Mouse (Mus musculus) heart, adult 11 months (tissue): ENCODE measurements around the gene Ctu2.

Experiments used
- DNase-seq: peaks from one replicate; pipeline ENCODE4 v3.0.0; 2022

Gene Ctu2

GRCm38 (mm10) chr8:122451161-122451703 lies 24.7 kb upstream of the Ctu2 start:
- DNase-seq, result peak; percentile 98

DNA sequence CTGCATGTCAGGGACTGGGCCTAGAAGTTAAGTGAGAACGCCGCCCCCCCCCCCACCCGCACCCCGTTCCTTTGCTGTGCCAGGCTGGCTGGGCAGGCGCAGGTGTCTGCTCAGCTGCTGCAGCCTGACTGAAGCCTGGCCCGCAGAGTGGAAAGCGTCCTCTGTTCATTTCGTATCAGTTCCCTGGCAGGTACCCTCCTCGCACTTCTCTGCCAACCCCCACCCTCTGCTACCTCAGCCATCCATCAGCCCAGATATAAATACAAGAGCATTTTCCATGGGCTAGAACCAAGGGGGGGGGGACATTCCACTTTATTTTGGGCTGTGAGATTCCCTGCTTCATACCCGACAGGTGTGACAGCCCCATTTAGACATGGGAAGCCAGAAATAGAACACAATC lies 23.8 kb upstream of the Ctu2 start:
- DNase-seq, result peak; percentile 97

GRCm38 (mm10) chr8:122454409-122454808 lies 21.5 kb upstream of the Ctu2 start:
- no peak for DNase-seq

- DNase-seq, result no peak
Observed at GRCm38 (mm10) chr8:122457171-122457570, 18.8 kb upstream of the Ctu2 start.

GRCm38 (mm10) chr8:122459218-122459900 lies 16.6 kb upstream of the Ctu2 start:
- no peak for DNase-seq

- no peak for DNase-seq
Observed at GRCm38 (mm10) chr8:122459990-122460389, 16.0 kb upstream of the Ctu2 start.

DNA sequence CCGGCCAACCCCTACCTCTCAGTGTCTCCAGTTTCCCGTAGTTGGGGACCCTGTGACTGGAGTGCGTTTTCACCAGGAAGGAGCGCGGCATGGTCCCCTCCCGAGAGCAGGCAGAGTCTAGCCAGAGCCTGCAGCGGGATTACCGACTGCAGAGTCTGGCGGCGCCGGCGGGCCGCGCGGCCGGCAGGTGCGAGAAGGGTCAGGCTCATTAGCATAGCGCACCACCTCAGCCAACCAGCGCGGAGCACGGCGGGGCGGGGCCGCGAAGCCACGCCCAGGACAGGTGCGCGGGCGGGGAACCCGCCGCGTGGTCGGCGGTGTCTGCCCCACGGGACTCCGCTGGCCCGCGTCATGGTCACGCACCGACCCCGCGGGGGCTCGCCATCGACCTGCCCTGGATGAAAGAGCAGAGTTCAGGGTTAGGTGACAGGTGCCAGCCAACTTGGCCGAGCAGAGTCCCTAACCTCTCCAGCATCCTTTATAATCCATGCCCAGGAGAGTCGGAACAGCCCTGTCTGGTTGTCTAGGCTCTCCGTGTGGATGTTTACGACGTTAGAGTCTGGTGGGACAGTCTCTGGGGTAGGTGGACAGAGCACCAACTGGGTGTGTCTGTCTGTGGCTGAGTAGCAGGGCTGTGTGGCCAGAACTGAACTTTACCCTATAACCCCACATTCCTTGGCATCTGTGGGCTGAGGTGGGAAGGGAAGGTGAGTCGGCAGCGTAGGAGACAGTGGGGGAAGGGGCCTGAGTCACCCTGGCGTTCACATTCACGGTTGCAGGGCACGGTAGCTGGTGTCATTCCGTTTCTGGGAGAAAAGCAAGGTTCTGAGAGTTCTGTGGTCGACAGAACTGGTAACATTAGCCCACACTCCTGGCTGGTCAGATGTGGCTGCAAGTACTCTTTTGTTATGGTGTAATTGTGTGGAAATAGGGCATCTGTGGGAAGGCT lies 15.1 kb upstream of the Ctu2 start, which contains the start of gene Snai3:
Snai3 (minus strand) TSS at position 210 of the 949 bp plus-strand sequence.
- DNase-seq, result peak; percentile 95

DNA sequence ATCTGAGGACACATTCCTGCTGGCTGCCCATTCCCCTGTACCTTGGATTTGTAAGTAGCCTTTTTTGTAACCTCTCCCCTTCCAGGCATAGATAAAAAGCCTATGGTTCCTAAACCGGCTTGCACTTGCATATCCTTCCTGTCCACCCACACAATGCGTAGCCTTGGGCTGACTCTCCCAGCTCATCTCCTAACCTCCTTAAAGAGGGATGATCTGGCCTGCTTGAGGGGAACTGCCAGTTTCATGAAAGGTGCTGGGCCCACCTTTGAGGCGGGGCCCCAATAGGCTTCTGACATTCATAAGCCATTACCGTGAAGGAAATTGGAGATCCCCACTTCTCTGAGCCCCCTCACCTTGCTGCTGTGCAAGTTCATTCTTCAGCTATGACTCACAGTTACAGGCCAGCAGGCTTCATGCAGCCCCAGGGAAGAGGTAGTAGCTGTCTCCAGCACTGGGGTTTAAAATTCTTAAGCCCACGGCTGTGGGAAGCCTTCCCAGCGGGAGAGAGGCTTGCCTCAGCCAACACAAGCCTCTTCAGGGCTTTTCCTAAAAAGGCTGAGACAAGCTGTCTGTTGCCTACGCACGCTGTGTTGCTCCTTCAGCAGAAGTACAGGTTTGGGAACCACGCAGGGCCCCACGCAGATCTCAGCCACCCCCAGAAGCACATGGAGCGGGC lies 14.3 kb upstream of the Ctu2 start:
- no peak for DNase-seq

- no peak for DNase-seq
Observed at GRCm38 (mm10) chr8:122462510-122462909, 13.4 kb upstream of the Ctu2 start.

- peak; percentile 87 for DNase-seq
Observed at GRCm38 (mm10) chr8:122463651-122464640, 12.0 kb upstream of the Ctu2 start.

DNA sequence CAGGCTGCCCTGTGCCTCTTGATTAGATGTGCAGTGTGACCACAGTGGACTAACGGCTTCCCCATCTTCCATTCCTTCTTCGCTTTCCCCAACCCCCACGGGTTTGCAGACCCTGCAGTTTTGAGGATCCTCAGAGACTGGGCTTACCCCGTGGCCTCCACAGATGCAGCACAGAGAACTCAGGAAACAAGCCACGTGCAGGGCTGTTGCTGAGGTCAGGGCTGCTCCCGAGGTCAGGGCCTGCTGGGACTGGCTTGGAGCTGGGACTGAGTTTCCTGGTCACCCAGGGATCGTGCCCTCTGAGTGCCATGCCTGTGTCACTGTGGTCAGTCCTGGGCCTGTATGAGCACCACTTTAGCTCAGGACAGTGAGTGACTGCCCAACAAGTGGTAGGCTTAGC lies 11.0 kb upstream of the Ctu2 start:
- DNase-seq, result peak; percentile 89

DNA sequence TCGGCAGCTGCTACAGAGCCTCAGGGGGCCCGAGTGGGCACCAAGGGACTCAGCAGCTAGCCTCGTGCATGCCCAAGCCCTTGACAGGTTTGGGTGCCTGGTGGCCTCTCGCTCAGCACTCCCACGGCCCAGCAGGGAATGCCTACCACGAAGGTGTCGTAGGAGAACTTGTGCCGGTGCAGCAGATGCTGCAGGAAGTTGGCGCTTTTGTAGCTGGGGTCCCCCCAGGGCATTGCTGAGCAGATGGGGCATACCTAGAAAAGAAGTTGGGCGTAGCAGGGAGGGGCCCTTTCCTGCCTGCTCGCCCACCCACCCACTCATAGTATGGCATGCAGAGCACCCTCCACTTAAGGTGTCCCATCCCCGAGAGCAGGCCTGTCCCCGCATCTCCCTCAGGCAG lies 8.1 kb upstream of the Ctu2 start:
- no peak for DNase-seq

DNA sequence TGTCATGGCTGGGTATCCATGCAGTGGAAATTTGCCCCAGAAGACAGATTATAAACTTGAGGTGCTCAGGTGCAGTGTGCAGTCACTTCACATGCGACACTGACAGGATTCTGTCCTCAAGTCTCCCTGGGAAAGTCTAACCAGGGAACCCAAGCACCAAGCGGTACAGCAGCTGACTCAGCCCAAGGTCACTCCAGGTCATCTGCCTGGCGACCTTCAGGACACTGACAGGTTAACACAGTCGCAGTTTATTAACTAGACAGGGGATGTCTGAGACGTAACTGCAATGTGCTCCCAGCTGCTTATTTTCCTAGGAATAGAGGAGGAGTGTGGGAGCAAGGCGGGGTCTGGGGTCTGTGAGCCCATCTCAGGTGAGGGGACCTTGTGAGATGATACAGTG lies 6.5 kb upstream of the Ctu2 start:
- DNase-seq, result peak; percentile 87

DNA sequence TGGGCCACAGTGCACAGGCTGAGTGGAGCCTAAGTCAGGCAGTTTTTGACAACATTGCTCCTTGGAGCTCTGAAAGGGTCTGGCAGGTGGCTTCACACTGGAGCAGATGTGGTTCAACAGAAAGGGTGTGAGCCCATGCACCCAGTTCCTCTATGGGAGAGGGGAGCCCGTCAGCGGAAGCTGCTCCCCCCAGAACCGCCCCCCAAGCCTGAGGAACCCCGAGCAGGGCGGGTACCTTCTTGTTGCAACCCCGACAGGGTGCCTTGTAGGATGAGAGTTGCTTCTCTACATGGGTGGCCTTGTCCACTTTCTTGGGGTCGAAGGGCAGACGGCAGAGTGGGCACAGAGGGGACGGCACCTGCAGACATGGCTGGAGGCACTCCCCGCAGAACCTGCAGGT lies 6.0 kb upstream of the Ctu2 start:
- DNase-seq, result no peak

GRCm38 (mm10) chr8:122470691-122471090 lies 5.3 kb upstream of the Ctu2 start:
- DNase-seq, result no peak

GRCm38 (mm10) chr8:122473911-122474421 lies 2.0 kb upstream of the Ctu2 start:
- peak; percentile 95 for DNase-seq

GRCm38 (mm10) chr8:122474951-122475560 lies 887 bp upstream of the Ctu2 start:
- peak; percentile 97 for DNase-seq

DNA sequence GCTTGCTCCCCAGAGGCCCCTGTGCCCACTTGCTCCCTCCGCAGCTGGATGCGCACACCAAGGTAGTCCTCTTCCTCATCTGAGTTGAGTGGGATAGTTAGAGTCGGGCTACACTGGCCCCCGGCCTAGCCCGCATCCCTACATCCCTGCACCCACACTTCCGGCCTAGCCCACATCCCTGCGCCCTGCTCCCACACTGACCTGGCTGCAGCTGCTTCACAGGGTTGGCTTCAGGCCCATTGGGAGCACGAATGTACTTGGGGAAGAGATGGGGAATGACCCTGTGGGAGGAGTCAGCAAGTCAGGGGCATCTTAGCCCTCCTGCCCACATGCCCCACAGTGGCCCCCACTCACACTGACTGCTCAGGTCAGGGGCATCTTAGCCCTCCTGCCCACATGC lies 6.5 kb downstream of the Ctu2 start:
- DNase-seq, result peak; percentile 94

GRCm38 (mm10) chr8:122483877-122484276 lies 7.9 kb downstream of the Ctu2 start:
- DNase-seq, result no peak

GRCm38 (mm10) chr8:122484831-122485230 lies 8.9 kb downstream of the Ctu2 start:
- DNase-seq, result no peak

DNA sequence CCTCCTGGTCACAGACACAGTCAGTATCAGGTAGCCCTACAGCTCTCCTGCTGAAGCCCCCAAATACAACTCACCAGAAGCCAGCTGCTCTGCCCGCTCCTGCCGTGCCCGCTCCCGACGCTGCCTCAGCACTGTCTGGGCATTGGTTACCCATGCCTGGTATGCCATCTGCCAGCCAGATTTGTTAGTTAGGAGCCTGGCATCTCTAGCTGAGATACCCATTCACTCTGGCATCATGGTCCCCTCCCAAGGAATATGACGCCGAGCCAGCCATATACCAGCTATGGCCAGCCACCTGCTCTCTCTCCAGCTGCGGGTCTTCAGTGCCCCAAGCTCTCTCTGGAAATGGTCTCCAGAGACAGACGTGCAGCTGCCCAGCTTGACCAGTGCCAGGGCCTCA lies 12.4 kb downstream of the Ctu2 start:
- no peak for DNase-seq
